Mouse (Mus musculus) cerebellum, adult 2 months (tissue): ENCODE results near the gene Bloc1s3. TPM values are rescaled to one million over a fixed set of nuclear protein-coding genes. Genes with fewer than 3 reads are reported as not detected.

Experiments
- DNase-seq, 2 experiments: peaks; one replicate each; pipeline ENCODE4 v3.0.0; 2021
- H3K27ac ChIP-seq: fragments of 200-500 bp; 2 replicates; pipeline ENCODE4 v1.5.1; 2012; ENCODE audit warnings: low read length, control low read depth, inconsistent platforms; ENCODE audit not compliant: insufficient read depth
- H3K27me3 ChIP-seq: fragments of 200-500 bp; 2 replicates; pipeline ENCODE4 v1.6.1; 2012; ENCODE audit warnings: inconsistent platforms, mild to moderate bottlenecking, low read length, moderate library complexity; ENCODE audit not compliant: control insufficient read depth, insufficient read depth
- H3K4me1 ChIP-seq: fragments of 200-500 bp; 2 replicates; pipeline ENCODE4 v1.6.1; 2011; ENCODE audit warnings: low read length; ENCODE audit not compliant: control insufficient read depth, insufficient read depth
- H3K4me3 ChIP-seq: fragments of 200-500 bp; replicated peaks from 2 replicates; pipeline ENCODE3; 2011; ENCODE audit warnings: mild to moderate bottlenecking, low read depth, low read length, control low read depth; ENCODE audit not compliant: insufficient read depth
- CTCF ChIP-seq: fragments of 200-500 bp; IDR thresholded peaks from 2 replicates; pipeline ENCODE4 v1.5.1; 2011; ENCODE audit warnings: low read depth, mild to moderate bottlenecking, control low read depth, low read length, moderate library complexity, borderline replicate concordance; ENCODE audit not compliant: insufficient read depth
- POLR2A ChIP-seq: fragments of 200-500 bp; IDR thresholded peaks from 2 replicates; pipeline ENCODE4 v1.6.1; 2011; ENCODE audit warnings: low read length, control low read depth, borderline replicate concordance; ENCODE audit not compliant: insufficient read depth
- WGBS: fragments of 180-500 bp; shearing (Covaris S2); methylation state at CpG from one replicate; pipeline ENCODE4 v1.1.7; 2018; 5-methylcytosine and 5-hydroxymethylcytosine counted together
- polyA plus RNA-seq: library from polyadenylated mRNA; depleted of rRNA; stranded (reverse); fragments of >200 nt; gene quantifications from 2 replicates; pipeline ENCODE4 v1.2.3, GENCODE M21; 2012

Bloc1s3 gene
- polyA plus RNA-seq, 1 experiment: 9.2 TPM

- Histone ChIP-seq H3K27me3 (no peaks in the 10 kb centered on the region), H3K4me1 (peaks cover 3% of the 10 kb centered on the region; the same call in 1 of the 2 replicates), H3K27ac (no peak overlapping the region), H3K4me3 (no peak overlapping the region)
- no peak for DNase-seq
- TF ChIP-seq POLR2A (no peak), CTCF (no peak)
- WGBS: 73% methylated on average over 12 of the region's 12 CpGs
These were observed 7.5 kb downstream of the Bloc1s3 start for GRCm38 (mm10) chr7:19500420-19501363.

DNA sequence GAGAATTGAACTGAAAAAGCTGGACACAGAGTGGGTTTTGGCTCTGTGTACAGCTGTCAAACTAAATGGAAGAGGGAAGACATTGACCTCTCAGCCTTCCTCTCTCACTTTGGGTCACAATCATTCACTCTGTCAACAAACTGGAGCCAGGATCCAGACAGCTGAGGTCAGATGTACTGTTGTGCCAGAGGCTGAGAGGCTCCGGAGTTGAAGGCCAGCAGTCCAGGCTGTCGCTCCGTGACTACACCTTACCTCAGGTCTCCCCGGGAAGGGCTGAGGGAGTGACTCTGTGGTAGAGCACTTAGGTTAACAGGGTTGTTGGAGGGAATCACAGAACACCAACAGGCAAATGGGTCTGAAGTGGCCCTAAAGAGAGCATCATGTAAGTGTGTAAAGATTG lies 9.8 kb downstream of the Bloc1s3 start:
- H3K4me1 ChIP-seq: no peaks in the 10 kb centered on the region
- no peak overlapping the region for H3K27ac ChIP-seq
- DNase-seq: no peak
- H3K4me3 ChIP-seq: no peak overlapping the region
- TF ChIP-seq POLR2A (no peak), CTCF (no peak)
- WGBS: 90% methylated on average over 4 of the region's 4 CpGs
- H3K27me3 ChIP-seq: no peaks in the 10 kb centered on the region

GRCm38 (mm10) chr7:19496214-19496555 lies 12.0 kb downstream of the Bloc1s3 start:
- H3K4me3 ChIP-seq: no peak overlapping the region
- no peaks in the 10 kb centered on the region for H3K27me3 ChIP-seq
- H3K27ac ChIP-seq: no peak overlapping the region
- DNase-seq: no peak
- H3K4me1 ChIP-seq: no peaks in the 10 kb centered on the region
- WGBS: 61% methylated on average over 5 of the region's 5 CpGs
- TF ChIP-seq POLR2A (no peak), CTCF (no peak)

DNA sequence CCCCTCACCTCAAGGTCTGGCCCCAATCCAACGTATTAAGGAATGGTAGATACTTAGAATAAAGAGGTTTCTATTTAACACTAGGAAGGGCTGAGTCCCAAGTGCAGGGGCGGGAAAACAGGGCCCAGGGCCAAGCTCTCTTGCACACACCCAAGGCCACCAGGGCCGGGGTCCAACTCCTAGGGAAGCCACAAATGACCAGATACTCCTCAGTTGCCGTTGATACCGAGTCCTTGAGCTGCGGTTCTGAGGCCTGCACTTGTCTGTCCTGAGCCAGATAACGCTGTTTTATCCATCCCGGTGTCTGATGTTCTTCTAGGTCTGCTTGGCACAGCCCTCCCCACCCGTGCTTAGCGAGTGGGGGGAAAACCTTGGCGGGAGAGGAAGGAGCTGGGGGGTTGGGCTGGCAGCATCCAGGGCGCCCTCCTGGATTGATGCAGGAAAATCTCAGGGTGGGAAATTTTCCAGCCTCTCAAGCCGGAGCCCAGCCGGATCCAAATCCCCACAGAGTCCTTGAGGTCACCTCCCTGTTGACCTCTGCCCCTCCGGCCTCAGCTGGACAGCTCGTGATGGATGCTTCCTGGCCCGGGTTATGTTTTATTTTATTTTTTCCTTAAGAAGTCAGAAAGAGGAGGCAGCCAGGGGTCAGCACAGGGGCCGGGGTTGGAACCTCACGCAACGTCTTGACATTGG lies 12.5 kb downstream of the Bloc1s3 start:
- no peak overlapping the region for H3K4me3 ChIP-seq
- TF ChIP-seq CTCF: no peak
- TF ChIP-seq POLR2A: no peak
- H3K4me1 ChIP-seq: no peaks in the 10 kb centered on the region
- DNase-seq: no peak
- WGBS: 50% methylated on average over 20 of the region's 20 CpGs
- H3K27me3 ChIP-seq: no peaks in the 10 kb centered on the region
- H3K27ac ChIP-seq: no peak overlapping the region

DNA sequence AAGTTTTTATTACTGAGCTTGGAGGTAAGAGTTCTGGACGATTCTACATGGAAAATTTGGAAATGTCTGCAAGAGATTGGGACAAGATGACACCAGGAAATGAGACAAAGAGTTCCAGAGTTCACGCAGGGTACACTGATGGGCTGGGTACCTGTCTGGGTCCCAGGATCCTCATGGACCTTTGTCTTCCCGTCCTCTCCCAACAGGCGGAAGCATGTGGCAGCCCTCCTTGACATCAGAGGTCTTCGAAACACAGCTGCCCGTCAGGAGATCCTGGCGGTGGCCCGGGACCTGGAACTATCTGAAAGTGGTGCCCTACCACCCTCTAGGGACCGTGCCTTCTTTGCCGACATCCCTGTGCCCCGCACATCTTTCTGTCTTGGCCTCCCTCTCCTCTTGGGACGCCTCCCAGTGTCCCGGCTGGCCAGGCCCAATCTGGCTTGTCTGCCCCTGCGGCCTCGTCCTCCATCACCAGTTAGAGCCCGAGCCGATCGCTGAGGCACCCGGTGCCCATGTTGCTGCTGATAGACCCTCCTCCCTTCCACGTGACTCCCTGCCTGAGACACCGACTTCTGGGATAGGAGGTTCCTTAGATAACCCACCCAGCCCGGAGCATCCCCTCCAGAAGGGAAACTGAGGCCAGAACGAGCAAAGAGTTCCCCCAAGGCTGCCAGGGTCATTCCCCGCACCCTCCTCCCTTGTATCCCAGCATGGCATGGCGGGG lies 13.3 kb downstream of the Bloc1s3 start:
- no peak overlapping the region for H3K27ac ChIP-seq
- H3K4me1 ChIP-seq: no peaks in the 10 kb centered on the region
- no peak overlapping the region for H3K4me3 ChIP-seq
- no peak for DNase-seq
- WGBS: 72% methylated on average over 25 of the region's 25 CpGs
- TF ChIP-seq POLR2A (no peak), CTCF (no peak)
- no peaks in the 10 kb centered on the region for H3K27me3 ChIP-seq

DNA sequence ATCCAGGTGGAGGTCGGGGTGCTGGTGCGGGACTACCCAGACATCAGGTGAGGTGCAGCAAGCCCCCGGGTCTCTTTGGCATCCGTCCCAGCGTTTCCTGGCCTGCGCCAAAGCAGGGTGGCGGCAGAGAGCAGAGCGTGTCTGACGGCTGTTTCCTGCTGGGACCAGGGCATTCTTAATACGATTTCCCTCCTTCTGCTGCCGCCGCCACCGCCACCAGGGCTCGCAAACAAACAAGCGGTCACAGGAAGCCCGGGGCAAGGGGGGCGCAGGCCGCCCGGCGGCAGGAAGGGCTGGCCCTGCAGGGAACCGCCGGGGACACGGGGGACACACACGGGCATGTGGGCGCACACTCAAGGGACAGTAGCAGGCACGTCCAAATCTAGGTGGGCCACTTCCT lies 16.4 kb downstream of the Bloc1s3 start:
- WGBS: 1% methylated on average over 26 of the region's 26 CpGs
- H3K4me3 ChIP-seq: no peak overlapping the region
- TF ChIP-seq CTCF (no peak), POLR2A (no peak)
- no peaks in the 10 kb centered on the region; the same call in 1 of the 2 replicates for H3K27me3 ChIP-seq
- H3K4me1 ChIP-seq: no peaks in the 10 kb centered on the region
- no peak for DNase-seq
- no peak overlapping the region for H3K27ac ChIP-seq

- TF ChIP-seq CTCF: no peak
- TF ChIP-seq POLR2A: no peak
- no peaks in the 10 kb centered on the region for H3K4me1 ChIP-seq
- WGBS: 4% methylated on average over 31 of the region's 31 CpGs
- DNase-seq: no peak
- H3K27me3 ChIP-seq: no peaks in the 10 kb centered on the region; the same call in 1 of the 2 replicates
- H3K4me3 ChIP-seq: no peak overlapping the region
- H3K27ac ChIP-seq: no peak overlapping the region
These were observed 18.6 kb downstream of the Bloc1s3 start for GRCm38 (mm10) chr7:19489525-19489924.
